Mouse (Mus musculus) spleen, adult 2 months (tissue): ENCODE measurements around the gene Cdc34b.

Experiments used
- CTCF ChIP-seq: fragments of 200-500 bp; IDR thresholded peaks from 2 replicates; pipeline ENCODE4 v1.5.1; 2011; ENCODE audit warnings: mild to moderate bottlenecking, inconsistent platforms; ENCODE audit not compliant: insufficient read depth, insufficient read length, insufficient replicate concordance; ENCODE audit errors: extremely low read depth
- POLR2A ChIP-seq: fragments of 200-500 bp; IDR thresholded peaks from 2 replicates; pipeline ENCODE4 v1.6.1; 2011; ENCODE audit warnings: low read depth, low read length, inconsistent platforms

- TF ChIP-seq CTCF (no peak), POLR2A (no peak)
Measured at GRCm38 (mm10) chr11:94741732-94742272, at the start of gene Cdc34b.
